Mouse (Mus musculus): ENCODE measurements at regions not wholly inside any gene's neighbourhood (a gene's known extent, or its start where the extent isn't known, plus 50 kb on each side); places are given as distances from the start of the nearest gene placed in this dataset.
"Not testable (repeated sequence)": the region's sequence is repeated elsewhere in the genome, so short reads cannot be mapped to it uniquely, and the experiment has no call there.

GRCm38 (mm10) chrX:92981141-92981540, 305.1 kb upstream of the Arx start:
- no peak for DNase-seq

GRCm38 (mm10) chrX:93002236-93002976, 283.8 kb upstream of the Arx start:
- DNase-seq: no peak

- no peak for DNase-seq
These were observed 279.6 kb upstream of the Arx start for GRCm38 (mm10) chrX:93006681-93007080.

GRCm38 (mm10) chrX:93011578-93011977, 274.7 kb upstream of the Arx start:
- DNase-seq: no peak

DNA sequence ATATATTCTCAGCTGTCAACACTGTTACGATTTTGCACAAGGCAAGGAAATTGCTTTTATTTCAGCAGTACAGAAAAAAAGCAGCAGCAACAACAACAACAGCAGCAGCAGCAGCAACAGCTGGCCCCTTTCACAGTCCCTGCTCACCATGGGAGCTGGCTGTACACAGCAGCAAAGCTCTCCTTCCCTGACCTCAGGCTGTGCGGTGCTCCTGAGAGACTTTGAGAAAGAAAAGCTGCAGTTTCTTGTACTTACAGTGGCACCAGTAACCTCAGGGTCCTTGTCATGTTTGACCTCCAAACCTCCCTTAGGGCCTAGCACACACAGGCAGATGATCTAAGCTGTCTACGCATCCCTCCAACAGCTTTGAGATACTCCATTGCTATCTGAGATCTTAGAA, 269.9 kb upstream of the Arx start:
- DNase-seq: no peak

- no peak for DNase-seq
These were observed 245.1 kb upstream of the Arx start for GRCm38 (mm10) chrX:93041096-93041495.

DNA sequence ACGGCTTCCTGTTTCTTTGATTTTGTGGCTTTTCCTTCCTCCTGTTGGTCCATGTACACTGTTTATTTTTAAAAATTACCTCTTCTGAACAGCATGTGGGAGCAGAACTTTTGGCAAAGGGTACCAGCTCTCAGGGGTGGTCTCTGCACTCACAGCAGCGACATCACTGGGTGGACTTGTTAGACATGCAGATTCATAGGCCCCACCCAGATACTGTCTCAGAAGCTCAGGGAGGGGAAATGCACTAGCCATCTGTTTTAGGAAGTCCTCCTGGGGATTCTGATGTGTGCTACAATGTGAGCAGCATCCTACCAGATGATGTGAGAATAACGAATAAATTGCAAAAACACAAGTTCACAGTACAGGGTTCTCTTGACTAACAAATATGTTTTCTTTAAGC, 243.5 kb upstream of the Arx start:
- no peak for DNase-seq

DNA sequence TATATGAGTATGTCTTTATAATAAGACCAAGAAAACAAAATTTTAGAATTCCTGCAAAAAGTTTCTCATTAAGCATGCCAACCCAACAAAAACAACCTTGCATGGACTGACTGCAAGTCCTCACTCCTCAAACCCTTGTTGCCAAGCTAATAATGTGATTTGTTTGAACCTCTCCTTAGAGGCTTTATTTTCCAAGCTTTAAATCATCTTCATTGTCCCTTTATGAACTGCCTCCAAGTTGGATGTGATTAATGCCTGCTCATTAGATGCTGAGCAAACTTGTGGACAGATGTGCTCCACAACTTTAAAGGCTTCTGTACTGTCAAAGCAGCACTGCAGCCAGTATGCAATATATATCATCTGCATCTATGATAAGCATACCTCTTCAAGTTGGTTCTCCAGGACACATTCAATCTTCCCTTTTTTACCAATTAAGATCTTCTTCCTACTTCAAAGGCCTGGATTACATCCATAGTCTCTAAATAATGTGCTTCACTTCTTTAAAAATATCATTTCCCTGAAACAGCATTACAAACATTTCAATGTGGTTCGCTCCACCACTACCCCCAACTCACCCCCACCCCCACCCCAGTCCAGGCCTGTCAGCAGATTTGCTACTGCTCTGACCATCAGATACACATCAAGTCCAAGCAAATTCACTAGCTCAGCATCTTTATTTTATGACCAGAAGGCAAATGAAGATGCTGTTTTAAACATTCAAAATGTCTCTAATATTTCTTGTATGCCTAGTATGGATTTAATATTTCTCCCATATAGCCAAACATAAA, 237.1 kb upstream of the Arx start:
- no peak for DNase-seq

GRCm38 (mm10) chrX:93049755-93050143, 236.5 kb upstream of the Arx start:
- no peak for DNase-seq

- no peak for DNase-seq
These were observed 226.7 kb upstream of the Arx start for GRCm38 (mm10) chrX:93059533-93059932.

GRCm38 (mm10) chrX:93068884-93069283, 217.4 kb upstream of the Arx start:
- no peak for DNase-seq

DNA sequence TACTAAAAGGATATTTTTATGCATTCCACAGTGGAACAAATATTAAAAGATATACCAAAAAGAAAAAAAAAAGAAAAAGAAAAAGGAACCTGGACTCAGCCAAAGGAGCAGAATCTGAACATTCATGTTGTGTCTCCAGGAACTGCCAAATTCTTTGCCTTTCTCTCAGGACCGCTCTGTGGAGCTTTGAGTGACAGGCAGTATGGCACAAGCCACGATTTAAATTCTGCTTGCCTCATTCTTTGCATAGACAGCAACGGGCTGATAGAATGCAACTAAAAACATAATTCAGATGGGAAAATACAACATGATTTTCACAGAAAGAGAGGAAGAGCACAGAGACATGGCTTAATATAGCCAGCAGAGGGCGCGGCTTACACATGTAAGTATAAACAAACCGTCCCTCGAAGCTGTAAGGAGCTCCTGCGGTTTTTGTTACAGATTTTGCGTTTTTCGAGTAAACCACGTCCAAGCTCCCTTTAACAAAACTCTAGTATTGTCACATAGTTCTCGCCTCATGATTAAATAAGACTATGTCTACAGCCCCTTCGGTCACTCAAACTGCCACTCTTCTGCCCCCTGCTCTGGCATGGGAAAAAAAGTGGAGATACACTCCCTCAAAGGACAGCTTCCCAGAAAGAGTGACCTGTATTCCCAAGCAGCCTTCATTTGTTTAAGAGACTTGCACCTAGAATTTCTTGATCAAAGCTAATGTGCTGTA, 216.5 kb upstream of the Arx start:
- DNase-seq: peak; percentile 34

- no peak for DNase-seq
These were observed 216.0 kb upstream of the Arx start for GRCm38 (mm10) chrX:93070290-93070611.

- no peak for DNase-seq
These were observed 197.3 kb upstream of the Arx start for GRCm38 (mm10) chrX:93088976-93089375.

DNA sequence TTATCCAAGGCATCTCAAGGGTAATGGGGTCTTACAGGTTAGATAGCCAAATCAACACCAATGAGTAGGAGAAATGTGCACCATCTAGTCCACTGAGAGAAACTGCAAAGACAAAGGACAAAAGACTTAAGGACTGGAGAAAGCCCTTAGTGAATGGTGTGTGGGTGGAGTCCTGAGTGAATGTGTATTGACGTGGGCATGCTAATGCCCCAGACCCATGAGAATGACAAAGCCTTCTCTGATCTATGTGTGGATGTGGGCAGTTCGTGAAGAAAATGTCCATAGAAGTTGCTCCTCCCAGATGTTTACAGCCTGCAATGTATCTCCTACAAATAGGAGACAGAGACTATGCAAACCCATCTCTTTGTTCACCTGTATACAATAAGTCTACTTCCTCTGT, 188.7 kb upstream of the Arx start:
- no peak for DNase-seq

DNA sequence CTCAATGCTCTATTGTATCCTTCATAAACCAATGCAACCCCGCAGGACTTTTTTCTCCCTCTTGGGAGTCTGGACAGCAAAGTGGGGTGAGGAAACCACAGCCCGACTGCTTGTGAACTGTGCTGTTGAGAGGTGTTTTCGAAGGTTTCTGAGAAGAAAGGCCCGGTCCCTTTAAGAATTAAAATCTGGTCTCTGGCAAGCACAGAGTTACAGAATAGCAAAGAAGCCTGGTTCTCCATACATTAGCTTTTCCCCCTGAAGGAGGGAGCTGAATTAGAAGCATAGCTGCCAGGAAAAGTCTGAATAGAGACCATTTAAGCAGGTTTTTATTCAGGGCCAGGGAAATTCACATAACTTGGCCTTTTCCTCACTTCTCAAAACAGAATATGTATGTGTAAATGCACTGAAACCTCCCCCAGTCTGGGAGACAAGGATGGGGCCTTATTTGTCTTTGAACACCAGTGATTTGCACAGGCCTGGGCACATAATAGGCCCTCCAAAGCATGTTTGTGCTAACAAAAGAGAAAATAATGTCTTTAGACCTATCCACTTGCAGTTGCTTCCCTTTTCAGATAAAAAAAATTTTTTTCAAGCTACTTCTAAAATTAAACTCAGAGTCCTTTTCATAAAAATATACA, 178.2 kb upstream of the Arx start:
- no peak for DNase-seq

GRCm38 (mm10) chrX:93154367-93154766, 131.9 kb upstream of the Arx start:
- not testable (repeated sequence) for DNase-seq

DNA sequence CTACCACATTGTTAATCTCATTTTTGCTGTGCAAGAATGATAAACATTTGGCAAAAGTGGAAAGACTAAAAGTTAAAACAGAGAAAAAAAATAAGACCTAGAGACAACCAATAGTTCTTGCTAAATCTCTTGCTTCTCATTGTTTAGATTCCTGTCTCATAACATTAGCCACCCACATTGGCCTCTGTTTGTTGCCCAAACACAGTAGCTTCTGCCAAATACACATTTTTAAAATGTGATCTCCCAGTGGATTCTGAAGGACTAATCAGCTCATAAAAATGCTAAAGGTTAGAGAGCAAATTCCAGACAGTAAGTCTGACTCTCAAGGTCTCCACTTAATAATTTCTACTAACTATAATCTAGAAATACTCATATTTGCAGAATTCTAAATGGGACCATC, 127.1 kb upstream of the Arx start:
- no peak for DNase-seq

DNA sequence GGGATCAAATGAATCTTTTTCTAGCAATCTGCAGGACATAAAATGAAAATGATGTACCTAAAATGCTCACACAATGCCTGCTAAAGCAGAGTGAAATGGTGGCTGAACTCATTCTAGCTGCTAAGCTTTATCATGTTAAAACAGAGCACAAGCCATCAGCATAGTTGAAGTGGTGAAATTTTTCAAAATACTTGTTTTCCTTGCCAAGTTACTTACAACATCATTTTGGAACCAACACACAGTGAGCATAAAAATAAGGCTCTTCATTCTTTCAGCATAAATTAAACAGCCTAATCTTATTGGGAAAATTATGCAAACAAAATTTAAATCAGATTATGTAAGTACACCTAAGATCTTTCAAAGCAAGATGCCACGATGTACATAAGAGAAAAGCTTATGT, 125.3 kb upstream of the Arx start:
- DNase-seq: no peak
